Mouse (Mus musculus) v-Abl transformed pro-B cells (cell line): ENCODE results near the gene Ifna6.
"Not testable (repeated sequence)": the region's sequence is repeated elsewhere in the genome, so short reads cannot be mapped to it uniquely, and the experiment has no call there.

Source experiments
- in situ Hi-C, 2 experiments: fragments of 400-800 bp; cut with MboI; formaldehyde crosslinking; loops; one replicate each; pipeline ENCODE4 v1.15.1; 2025; ENCODE audit not compliant: unreplicated experiment in 2 of 2

The Ifna6 gene

GRCm38 (mm10) chr4:88827116-88827515 is at the start of gene Ifna6:
TSS of gene Ifna6 (plus strand) at chr4:88827416.
- in situ Hi-C loops, result not testable (repeated sequence)

- in situ Hi-C loops, result not testable (repeated sequence)
Observed at GRCm38 (mm10) chr4:88779550-88779949, 47.7 kb upstream of the Ifna6 start, which contains the start of gene Gm13272. TSS of gene Gm13272 (plus strand) at chr4:88779850.

- in situ Hi-C loops, result not testable (repeated sequence)
Observed at GRCm38 (mm10) chr4:88780320-88780719, 46.9 kb upstream of the Ifna6 start.

- in situ Hi-C loops, result not testable (repeated sequence)
Observed at GRCm38 (mm10) chr4:88781831-88782230, 45.4 kb upstream of the Ifna6 start, which contains the start of gene Ifnz. TSS of gene Ifnz (plus strand) at chr4:88782131.

GRCm38 (mm10) chr4:88782335-88782734 is 44.9 kb upstream of the Ifna6 start:
- in situ Hi-C loops, result not testable (repeated sequence)

GRCm38 (mm10) chr4:88785409-88785808 is 41.8 kb upstream of the Ifna6 start, which contains the start of gene Gm13276:
TSS of gene Gm13276 (plus strand) at chr4:88785709.
- in situ Hi-C loops, result not testable (repeated sequence)

- in situ Hi-C loops, result not testable (repeated sequence)
Observed at GRCm38 (mm10) chr4:88788402-88788801, 38.8 kb upstream of the Ifna6 start, which contains the start of gene Gm13277. TSS of gene Gm13277 (plus strand) at chr4:88788632.

- in situ Hi-C loops, result not testable (repeated sequence)
Observed at GRCm38 (mm10) chr4:88791250-88791649, 36.0 kb upstream of the Ifna6 start, which contains the start of gene Gm13278. TSS of gene Gm13278 (plus strand) at chr4:88791550.

GRCm38 (mm10) chr4:88793936-88794675 is 33.1 kb upstream of the Ifna6 start, which contains the start of gene Gm13275:
TSS of gene Gm13275 (plus strand) at chr4:88794487.
- in situ Hi-C loops, result not testable (repeated sequence)

GRCm38 (mm10) chr4:88797097-88797496 is 30.1 kb upstream of the Ifna6 start, which contains the start of gene Gm13279:
TSS of gene Gm13279 (plus strand) at chr4:88797397.
- in situ Hi-C loops, result not testable (repeated sequence)

- in situ Hi-C loops, result not testable (repeated sequence)
Observed at GRCm38 (mm10) chr4:88799365-88799764, 27.9 kb upstream of the Ifna6 start, which contains the start of gene Gm13285. TSS of gene Gm13285 (plus strand) at chr4:88799665.

- in situ Hi-C loops, result loop anchor here (25.0 kb wide), 1 partner anchor 116 kb away; the partner anchor contains the start of genes Ifna16 (in 2 of the 2), Ifna2 (in 2 of the 2) and Ifnab (in 2 of the 2)
Observed at GRCm38 (mm10) chr4:88802954-88803353, 24.3 kb upstream of the Ifna6 start, which contains the start of gene Gm13287. TSS of gene Gm13287 (plus strand) at chr4:88803254.

- in situ Hi-C loops, result loop anchor here (25.0 kb wide), 1 partner anchor 118 kb away; the partner anchor contains the start of genes Ifna16 (in 2 of the 2), Ifna2 (in 2 of the 2) and Ifnab (in 2 of the 2)
Observed at GRCm38 (mm10) chr4:88805231-88805630, 22.0 kb upstream of the Ifna6 start, which contains the start of gene Gm13288. TSS of gene Gm13288 (plus strand) at chr4:88805531.

GRCm38 (mm10) chr4:88805761-88806160 is 21.5 kb upstream of the Ifna6 start:
- in situ Hi-C loops, result loop anchor here (25.0 kb wide), 1 partner anchor 118 kb away; the partner anchor contains the start of genes Ifna16 (in 2 of the 2), Ifna2 (in 2 of the 2) and Ifnab (in 2 of the 2)

GRCm38 (mm10) chr4:88815928-88816327 is 11.3 kb upstream of the Ifna6 start, which contains the start of gene Ifna7:
TSS of gene Ifna7 (plus strand) at chr4:88816228.
- in situ Hi-C loops, result loop anchor here (25.0 kb wide), 1 partner anchor 129 kb away; the partner anchor contains the start of genes Ifna16 (in 2 of the 2), Ifna2 (in 2 of the 2) and Ifnab (in 2 of the 2)

GRCm38 (mm10) chr4:88819659-88820058 is 7.6 kb upstream of the Ifna6 start, which contains the start of gene Ifna11:
TSS of gene Ifna11 (plus strand) at chr4:88819959.
- in situ Hi-C loops, result loop anchor here (25.0 kb wide), 1 partner anchor 132 kb away; the partner anchor contains the start of genes Ifna16 (in 2 of the 2), Ifna2 (in 2 of the 2) and Ifnab (in 2 of the 2)

- in situ Hi-C loops, result loop anchor here (25.0 kb wide), 1 partner anchor 136 kb away; the partner anchor contains the start of genes Ifna16 (in 2 of the 2), Ifna2 (in 2 of the 2) and Ifnab (in 2 of the 2)
Observed at GRCm38 (mm10) chr4:88822995-88823394, 4.2 kb upstream of the Ifna6 start.

- in situ Hi-C loops, result no loop called here
Observed at GRCm38 (mm10) chr4:88830523-88830922, 3.3 kb downstream of the Ifna6 start.

- in situ Hi-C loops, result not testable (repeated sequence)
Observed at GRCm38 (mm10) chr4:88835225-88835624, 8.0 kb downstream of the Ifna6 start, which contains the start of gene Ifna5. TSS of gene Ifna5 (plus strand) at chr4:88835525.

- in situ Hi-C loops, result no loop called here
Observed at GRCm38 (mm10) chr4:88838828-88839227, 11.6 kb downstream of the Ifna6 start.
